Mouse (Mus musculus): Measurements from ENCODE around the gene Baz2b. TPM values are rescaled to one million over a fixed set of nuclear protein-coding genes. Genes with fewer than 3 reads are reported as not detected.

The Baz2b gene
- polyA plus RNA-seq, 1 experiment = 13.7 TPM

GRCm38 (mm10) chr2:60214683-60215082 is 5.0 kb upstream of the Baz2b start:
- 91% methylated on average over 2 of the region's 2 CpGs for WGBS
- peaks cover 14% of the 10 kb centered on the region for H3K4me1 ChIP-seq (ENCODE audit: control insufficient read depth, insufficient read depth, insufficient read length)
- H3K27ac ChIP-seq (ENCODE audit: insufficient read depth, low read length) = no peak overlapping the region
- no peak for DNase-seq (ENCODE audit: low read depth in 1 of 2, low spot score in 2 of 2)
- no peak overlapping the region for H3K4me3 ChIP-seq (ENCODE audit: extremely low read depth, insufficient read depth, insufficient read length)
- H3K27me3 ChIP-seq (ENCODE audit: control insufficient read depth, insufficient read depth, low read length) = no peaks in the 10 kb centered on the region
- no peak for TF ChIP-seq CTCF (IDR thresholded peaks at IDR 0.05; ENCODE audit: extremely low read depth, insufficient read depth, insufficient read length, insufficient replicate concordance)
- no peak for TF ChIP-seq POLR2A (IDR thresholded peaks at IDR 0.05; ENCODE audit: low read depth, low read length)
- no peaks in the 10 kb centered on the region; the same call in 1 of the 2 replicates for H3K36me3 ChIP-seq (ENCODE audit: control insufficient read depth, insufficient read depth, low read length)

- Histone ChIP-seq H3K27me3 (ENCODE audit: control insufficient read depth, insufficient read depth, low read length) (no peaks in the 10 kb centered on the region), H3K4me3 (ENCODE audit: extremely low read depth, insufficient read depth, insufficient read length) (no peak overlapping the region), H3K36me3 (ENCODE audit: control insufficient read depth, insufficient read depth, low read length) (no peaks in the 10 kb centered on the region; the same call in 1 of the 2 replicates), H3K4me1 (ENCODE audit: control insufficient read depth, insufficient read depth, insufficient read length) (peaks cover 19% of the 10 kb centered on the region), H3K27ac (ENCODE audit: insufficient read depth, low read length) (no peak overlapping the region)
- no peak for TF ChIP-seq CTCF (IDR thresholded peaks at IDR 0.05; ENCODE audit: extremely low read depth, insufficient read depth, insufficient read length, insufficient replicate concordance)
- TF ChIP-seq POLR2A (IDR thresholded peaks at IDR 0.05; ENCODE audit: low read depth, low read length) = no peak
- no peak for DNase-seq (ENCODE audit: low read depth in 1 of 2, low spot score in 2 of 2)
Observed at GRCm38 (mm10) chr2:60212488-60212887, 2.8 kb upstream of the Baz2b start.

DNA sequence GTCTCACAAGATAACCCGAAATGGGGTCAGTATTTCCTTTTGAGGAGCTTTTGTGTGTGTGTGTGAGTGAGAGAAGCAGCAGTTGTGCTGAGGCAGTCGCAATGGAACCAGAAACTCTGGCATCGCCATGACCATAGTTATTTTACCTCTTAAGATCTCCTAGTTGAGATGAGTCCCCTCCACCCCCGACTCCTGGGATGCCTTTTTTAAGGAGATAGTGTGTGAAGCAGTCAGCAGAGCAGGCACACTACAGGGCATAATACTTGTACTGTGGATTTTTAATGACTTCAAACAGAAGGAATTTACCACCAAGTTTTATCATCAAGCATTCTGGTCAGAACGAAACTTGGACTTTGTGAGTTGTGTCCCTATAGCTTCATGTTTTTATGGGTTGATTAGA is 1.2 kb upstream of the Baz2b start:
- H3K36me3 ChIP-seq (ENCODE audit: control insufficient read depth, insufficient read depth, low read length) = peaks cover 3% of the 10 kb centered on the region
- 17% methylated on average over 5 of the region's 5 CpGs for WGBS
- H3K4me1 ChIP-seq (ENCODE audit: control insufficient read depth, insufficient read depth, insufficient read length) = peaks cover 19% of the 10 kb centered on the region
- TF ChIP-seq CTCF (IDR thresholded peaks at IDR 0.05; ENCODE audit: extremely low read depth, insufficient read depth, insufficient read length, insufficient replicate concordance) (no peak), POLR2A (IDR thresholded peaks at IDR 0.05; ENCODE audit: low read depth, low read length) (no peak)
- peak overlapping the region; percentile 81 for H3K4me3 ChIP-seq (ENCODE audit: extremely low read depth, insufficient read depth, insufficient read length)
- DNase-seq (ENCODE audit: low read depth in 1 of 2, low spot score in 2 of 2) = no peak
- no peak overlapping the region for H3K27ac ChIP-seq (ENCODE audit: insufficient read depth, low read length)
- no peaks in the 10 kb centered on the region for H3K27me3 ChIP-seq (ENCODE audit: control insufficient read depth, insufficient read depth, low read length)

DNA sequence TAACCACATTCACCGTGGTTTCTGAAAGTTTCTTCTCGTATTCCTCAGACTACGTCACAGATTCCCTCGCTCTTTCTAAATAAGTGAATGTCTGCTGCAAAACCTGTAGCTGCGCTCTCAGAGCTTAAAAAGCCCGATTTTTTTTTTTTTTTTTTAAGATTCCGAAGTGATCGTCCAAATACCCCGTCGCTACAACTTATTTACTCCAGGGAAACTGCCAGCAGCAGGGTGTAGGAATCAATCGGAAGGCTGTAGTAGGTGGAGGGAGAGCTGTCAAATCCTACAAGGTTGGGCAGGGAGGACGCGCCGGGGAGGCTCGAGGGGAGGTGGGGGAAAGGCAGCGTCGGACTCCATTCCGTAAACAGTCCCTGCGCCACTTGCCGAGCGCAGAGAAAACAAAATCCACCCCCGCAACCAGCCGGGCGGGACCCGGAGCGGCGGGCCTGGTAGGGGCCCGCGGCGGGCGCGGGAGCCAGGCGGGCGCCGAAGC is 472 bp downstream of the Baz2b start:
- H3K4me1 ChIP-seq (ENCODE audit: control insufficient read depth, insufficient read depth, insufficient read length) = peaks cover 18% of the 10 kb centered on the region
- no peaks in the 10 kb centered on the region for H3K27me3 ChIP-seq (ENCODE audit: control insufficient read depth, insufficient read depth, low read length)
- no peak for TF ChIP-seq POLR2A (IDR thresholded peaks at IDR 0.05; ENCODE audit: low read depth, low read length)
- no peak for TF ChIP-seq CTCF (IDR thresholded peaks at IDR 0.05; ENCODE audit: extremely low read depth, insufficient read depth, insufficient read length, insufficient replicate concordance)
- peak in 1 of 2 experiments; percentile 42 for DNase-seq (ENCODE audit: low read depth in 1 of 2, low spot score in 2 of 2)
- peak overlapping the region; percentile 81 for H3K4me3 ChIP-seq (ENCODE audit: extremely low read depth, insufficient read depth, insufficient read length)
- peak overlapping the region; percentile 76 for H3K27ac ChIP-seq (ENCODE audit: insufficient read depth, low read length)
- peaks cover 3% of the 10 kb centered on the region for H3K36me3 ChIP-seq (ENCODE audit: control insufficient read depth, insufficient read depth, low read length)
- WGBS = under 1% methylated on average over 27 of the region's 35 CpGs

GRCm38 (mm10) chr2:60205795-60206194 is 3.8 kb downstream of the Baz2b start:
- Histone ChIP-seq H3K27ac (ENCODE audit: insufficient read depth, low read length) (no peak overlapping the region), H3K4me1 (ENCODE audit: control insufficient read depth, insufficient read depth, insufficient read length) (peaks cover 12% of the 10 kb centered on the region), H3K36me3 (ENCODE audit: control insufficient read depth, insufficient read depth, low read length) (peaks cover 3% of the 10 kb centered on the region), H3K27me3 (ENCODE audit: control insufficient read depth, insufficient read depth, low read length) (no peaks in the 10 kb centered on the region), H3K4me3 (ENCODE audit: extremely low read depth, insufficient read depth, insufficient read length) (no peak overlapping the region)
- TF ChIP-seq POLR2A (IDR thresholded peaks at IDR 0.05; ENCODE audit: low read depth, low read length) (no peak), CTCF (IDR thresholded peaks at IDR 0.05; ENCODE audit: extremely low read depth, insufficient read depth, insufficient read length, insufficient replicate concordance) (no peak)
- no peak for DNase-seq (ENCODE audit: low read depth in 1 of 2, low spot score in 2 of 2)
- WGBS = 81% methylated on average over 6 of the region's 6 CpGs

DNA sequence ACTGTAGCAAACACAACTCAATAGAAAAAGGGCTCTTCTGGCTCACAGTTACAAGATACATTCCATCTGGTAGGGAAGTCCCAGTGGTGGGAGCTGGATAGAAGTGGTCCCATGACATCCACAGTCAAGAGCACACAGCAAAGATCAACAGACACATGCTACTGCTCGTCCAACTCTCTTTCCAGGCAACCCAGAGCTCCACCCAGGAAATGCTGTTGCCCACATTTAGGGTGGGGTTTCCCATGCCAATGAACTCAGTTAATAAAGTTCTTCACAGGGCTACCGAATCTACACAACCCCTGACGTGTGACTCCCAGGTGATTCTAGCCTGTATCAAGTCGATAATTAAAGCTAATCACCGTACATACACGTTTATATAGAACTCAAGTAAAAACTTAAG is 5.5 kb downstream of the Baz2b start:
- no peak for DNase-seq (ENCODE audit: low read depth in 1 of 2, low spot score in 2 of 2)
- TF ChIP-seq CTCF (IDR thresholded peaks at IDR 0.05; ENCODE audit: extremely low read depth, insufficient read depth, insufficient read length, insufficient replicate concordance) = no peak
- no peak for TF ChIP-seq POLR2A (IDR thresholded peaks at IDR 0.05; ENCODE audit: low read depth, low read length)
- peaks cover 3% of the 10 kb centered on the region for H3K36me3 ChIP-seq (ENCODE audit: control insufficient read depth, insufficient read depth, low read length)
- peaks cover 12% of the 10 kb centered on the region for H3K4me1 ChIP-seq (ENCODE audit: control insufficient read depth, insufficient read depth, insufficient read length)
- H3K27me3 ChIP-seq (ENCODE audit: control insufficient read depth, insufficient read depth, low read length) = no peaks in the 10 kb centered on the region
- 47% methylated on average over 6 of the region's 6 CpGs for WGBS
- no peak overlapping the region for H3K4me3 ChIP-seq (ENCODE audit: extremely low read depth, insufficient read depth, insufficient read length)
- no peak overlapping the region for H3K27ac ChIP-seq (ENCODE audit: insufficient read depth, low read length)

DNA sequence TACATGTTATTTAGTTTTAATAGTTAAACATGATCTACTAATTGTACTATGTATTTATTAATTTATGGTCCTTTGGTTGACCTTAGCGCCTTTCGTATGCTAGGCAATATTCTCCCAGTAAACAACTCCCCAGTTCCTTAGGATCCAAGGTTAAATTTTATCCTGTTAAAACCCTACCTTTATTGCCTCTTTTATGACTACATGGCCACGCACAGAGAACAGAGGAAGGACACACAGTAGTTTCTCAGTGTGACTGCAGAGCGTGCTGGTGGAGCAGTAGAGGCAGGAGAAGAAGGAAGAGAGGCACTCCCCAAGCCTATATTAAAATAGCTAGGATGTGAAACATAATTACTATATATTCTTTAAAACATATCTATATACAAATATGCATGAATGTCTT is 5.9 kb downstream of the Baz2b start:
- 91% methylated on average over 4 of the region's 4 CpGs for WGBS
- Histone ChIP-seq H3K27me3 (ENCODE audit: control insufficient read depth, insufficient read depth, low read length) (no peaks in the 10 kb centered on the region), H3K4me3 (ENCODE audit: extremely low read depth, insufficient read depth, insufficient read length) (no peak overlapping the region), H3K4me1 (ENCODE audit: control insufficient read depth, insufficient read depth, insufficient read length) (peaks cover 12% of the 10 kb centered on the region), H3K36me3 (ENCODE audit: control insufficient read depth, insufficient read depth, low read length) (peaks cover 3% of the 10 kb centered on the region), H3K27ac (ENCODE audit: insufficient read depth, low read length) (no peak overlapping the region)
- no peak for TF ChIP-seq POLR2A (IDR thresholded peaks at IDR 0.05; ENCODE audit: low read depth, low read length)
- no peak for TF ChIP-seq CTCF (IDR thresholded peaks at IDR 0.05; ENCODE audit: extremely low read depth, insufficient read depth, insufficient read length, insufficient replicate concordance)
- DNase-seq (ENCODE audit: low read depth in 1 of 2, low spot score in 2 of 2) = no peak
